Mouse (Mus musculus): Measurements from ENCODE around the gene Coq8a. TPM values are rescaled to one million over a fixed set of nuclear protein-coding genes. Genes with fewer than 3 reads are reported as not detected.

Coq8a gene
- polyA plus RNA-seq, 1 experiment from 2014 or later: 25.6 TPM

GRCm38 (mm10) chr1:180210031-180210432 is 10.6 kb upstream of the Coq8a start:
- DNase-seq (ENCODE audit: low spot score) (no peak), ATAC-seq (ENCODE audit: low FRiP score, low TSS enrichment) (no peak)
- Histone ChIP-seq H3K9ac (ENCODE audit: low read length) (no peak overlapping the region), H3K4me2 (replicated peaks; ENCODE audit: low read depth) (no peak overlapping the region), H3K27ac (replicated peaks) (no peak overlapping the region), H3K36me3 (ENCODE audit: control insufficient read depth, insufficient read depth, low read length) (no peaks in the 10 kb centered on the region), H3K9me3 (ENCODE audit: control insufficient read depth, low read length) (no peaks in the 10 kb centered on the region), H3K4me1 (replicated peaks; ENCODE audit: control insufficient read depth, insufficient read depth) (no peaks in the 10 kb centered on the region), H3K27me3 (ENCODE audit: control insufficient read depth, insufficient read depth, low read length) (no peaks in the 10 kb centered on the region), H3K4me3 (ENCODE audit: low read depth, low read length) (no peak overlapping the region)
- 69% methylated on average over 4 of the region's 4 CpGs for WGBS
- TF ChIP-seq EP300 (optimal IDR thresholded peaks at IDR 0.05): no peak
- TF ChIP-seq CTCF (IDR thresholded peaks at IDR 0.05; ENCODE audit: low read depth): no peak

- no peaks in the 10 kb centered on the region for H3K9me3 ChIP-seq (ENCODE audit: control insufficient read depth, low read length)
- no peaks in the 10 kb centered on the region for H3K4me1 ChIP-seq (replicated peaks; ENCODE audit: control insufficient read depth, insufficient read depth)
- no peak overlapping the region for H3K4me2 ChIP-seq (replicated peaks; ENCODE audit: low read depth)
- 78% methylated on average over 3 of the region's 3 CpGs for WGBS
- TF ChIP-seq CTCF (IDR thresholded peaks at IDR 0.05; ENCODE audit: low read depth): no peak
- TF ChIP-seq EP300 (optimal IDR thresholded peaks at IDR 0.05): no peak
- H3K4me3 ChIP-seq (ENCODE audit: low read depth, low read length): no peak overlapping the region
- ATAC-seq (ENCODE audit: low FRiP score, low TSS enrichment) (no peak), DNase-seq (ENCODE audit: low spot score) (no peak)
- H3K27ac ChIP-seq (replicated peaks): no peak overlapping the region
- no peaks in the 10 kb centered on the region for H3K36me3 ChIP-seq (ENCODE audit: control insufficient read depth, insufficient read depth, low read length)
- no peak overlapping the region for H3K9ac ChIP-seq (ENCODE audit: low read length)
- H3K27me3 ChIP-seq (ENCODE audit: control insufficient read depth, insufficient read depth, low read length): no peaks in the 10 kb centered on the region
Measured at GRCm38 (mm10) chr1:180208370-180208769, 9.0 kb upstream of the Coq8a start.

DNA sequence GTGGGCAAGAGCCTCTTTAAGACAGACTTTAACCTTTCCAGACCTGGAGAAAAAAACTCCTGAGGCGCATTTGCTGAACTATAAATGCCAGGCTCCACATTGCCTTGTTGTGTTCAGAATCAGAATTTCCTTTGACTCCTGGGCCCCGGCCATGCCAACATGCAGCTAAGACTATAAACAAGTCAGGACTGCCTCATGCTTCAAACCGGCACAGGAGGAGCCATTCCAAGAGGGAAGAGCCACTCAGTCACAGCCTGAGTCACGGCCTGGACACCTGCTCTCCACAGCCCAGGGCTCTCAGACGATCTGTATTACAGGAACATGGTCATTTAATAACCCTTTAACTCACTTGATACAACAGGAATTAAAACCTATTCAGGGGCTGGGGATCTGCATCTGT is 1.3 kb upstream of the Coq8a start:
- Histone ChIP-seq H3K4me1 (replicated peaks; ENCODE audit: control insufficient read depth, insufficient read depth) (no peaks in the 10 kb centered on the region), H3K4me2 (replicated peaks; ENCODE audit: low read depth) (no peak overlapping the region), H3K27ac (replicated peaks) (no peak overlapping the region), H3K27me3 (ENCODE audit: control insufficient read depth, insufficient read depth, low read length) (no peaks in the 10 kb centered on the region), H3K4me3 (ENCODE audit: low read depth, low read length) (no peak overlapping the region), H3K36me3 (ENCODE audit: control insufficient read depth, insufficient read depth, low read length) (no peaks in the 10 kb centered on the region), H3K9me3 (ENCODE audit: control insufficient read depth, low read length) (no peaks in the 10 kb centered on the region), H3K9ac (ENCODE audit: low read length) (no peak overlapping the region)
- no peak for TF ChIP-seq CTCF (IDR thresholded peaks at IDR 0.05; ENCODE audit: low read depth)
- TF ChIP-seq EP300 (optimal IDR thresholded peaks at IDR 0.05): no peak
- no peak for DNase-seq (ENCODE audit: low spot score)
- no peak for ATAC-seq (ENCODE audit: low FRiP score, low TSS enrichment)
- 48% methylated on average over 5 of the region's 5 CpGs for WGBS

DNA sequence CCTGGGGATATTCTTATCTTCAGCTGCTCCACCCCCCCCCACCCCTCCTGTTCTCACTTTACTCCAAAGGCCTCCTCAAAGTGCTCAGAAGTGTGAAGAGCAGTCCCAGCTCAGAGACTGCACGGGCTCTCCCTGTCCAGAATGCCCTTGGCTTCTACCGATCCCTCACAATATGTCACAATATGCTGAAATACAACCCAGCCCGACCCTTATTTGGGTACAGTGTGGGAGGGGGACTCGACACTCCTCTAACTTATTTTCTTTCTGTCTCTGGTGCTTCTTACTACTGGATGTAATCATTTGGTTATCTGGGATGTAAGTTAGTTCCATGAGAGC is 281 bp upstream of the Coq8a start:
- 56% methylated on average over 4 of the region's 4 CpGs for WGBS
- Histone ChIP-seq H3K4me3 (ENCODE audit: low read depth, low read length) (no peak overlapping the region), H3K9me3 (ENCODE audit: control insufficient read depth, low read length) (no peaks in the 10 kb centered on the region), H3K27me3 (ENCODE audit: control insufficient read depth, insufficient read depth, low read length) (no peaks in the 10 kb centered on the region), H3K27ac (replicated peaks) (no peak overlapping the region), H3K36me3 (ENCODE audit: control insufficient read depth, insufficient read depth, low read length) (no peaks in the 10 kb centered on the region), H3K9ac (ENCODE audit: low read length) (no peak overlapping the region), H3K4me2 (replicated peaks; ENCODE audit: low read depth) (no peak overlapping the region), H3K4me1 (replicated peaks; ENCODE audit: control insufficient read depth, insufficient read depth) (peaks cover 2% of the 10 kb centered on the region; the same call in 1 of the 2 replicates)
- DNase-seq (ENCODE audit: low spot score) (no peak), ATAC-seq (ENCODE audit: low FRiP score, low TSS enrichment) (no peak)
- no peak for TF ChIP-seq CTCF (IDR thresholded peaks at IDR 0.05; ENCODE audit: low read depth)
- TF ChIP-seq EP300 (optimal IDR thresholded peaks at IDR 0.05): no peak

DNA sequence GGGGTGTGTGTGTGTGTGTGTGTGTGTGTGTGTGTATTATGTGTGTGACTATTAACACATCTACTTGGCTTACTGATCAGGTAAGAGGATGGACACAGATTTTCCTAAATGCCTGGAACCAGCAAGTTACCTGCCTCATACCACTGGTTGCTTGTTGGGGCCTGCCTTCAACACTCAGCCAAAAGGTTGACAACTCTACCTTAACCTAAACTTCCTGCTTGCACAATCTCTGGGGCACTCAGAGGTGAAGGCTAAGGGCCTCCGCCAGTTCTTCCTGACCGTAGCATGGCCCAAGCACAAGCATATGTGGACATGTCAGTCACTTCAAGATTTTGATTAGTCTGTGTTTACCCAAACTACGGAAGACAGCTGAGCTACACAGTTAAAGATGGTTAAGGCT is 1.4 kb downstream of the Coq8a start:
- DNase-seq (ENCODE audit: low spot score) (no peak), ATAC-seq (ENCODE audit: low FRiP score, low TSS enrichment) (no peak)
- Histone ChIP-seq H3K27me3 (ENCODE audit: control insufficient read depth, insufficient read depth, low read length) (no peaks in the 10 kb centered on the region), H3K9me3 (ENCODE audit: control insufficient read depth, low read length) (no peaks in the 10 kb centered on the region), H3K4me1 (replicated peaks; ENCODE audit: control insufficient read depth, insufficient read depth) (peaks cover 5% of the 10 kb centered on the region; the same call in 1 of the 2 replicates), H3K36me3 (ENCODE audit: control insufficient read depth, insufficient read depth, low read length) (no peaks in the 10 kb centered on the region), H3K4me2 (replicated peaks; ENCODE audit: low read depth) (no peak overlapping the region), H3K9ac (ENCODE audit: low read length) (no peak overlapping the region), H3K4me3 (ENCODE audit: low read depth, low read length) (no peak overlapping the region), H3K27ac (replicated peaks) (no peak overlapping the region)
- WGBS: 42% methylated on average over 3 of the region's 3 CpGs
- TF ChIP-seq EP300 (optimal IDR thresholded peaks at IDR 0.05) (no peak), CTCF (IDR thresholded peaks at IDR 0.05; ENCODE audit: low read depth) (no peak)

DNA sequence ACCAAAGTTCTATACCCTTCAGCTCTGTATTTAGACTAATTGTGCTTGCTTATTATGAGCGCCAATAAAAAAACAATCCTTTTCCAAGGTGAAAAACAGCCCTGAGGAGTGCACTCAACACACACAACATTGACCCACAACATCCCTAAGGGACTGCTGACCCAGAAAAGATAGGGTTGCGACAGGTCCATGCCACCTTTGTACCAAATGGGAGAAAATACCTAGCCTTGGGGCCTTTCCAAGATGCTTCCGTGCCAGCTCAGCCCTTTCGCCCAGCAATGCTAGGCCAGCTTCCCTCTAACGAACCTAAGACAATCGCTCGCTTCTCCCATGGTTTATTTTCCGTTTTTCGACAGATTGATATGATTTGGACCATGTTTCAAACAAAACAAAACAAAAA is 2.9 kb downstream of the Coq8a start:
- Histone ChIP-seq H3K27ac (replicated peaks) (0 out of 2 replicates have a peak overlapping the region, but pooled peaks have one; percentile 19), H3K27me3 (ENCODE audit: control insufficient read depth, insufficient read depth, low read length) (no peaks in the 10 kb centered on the region), H3K9ac (ENCODE audit: low read length) (no peak overlapping the region), H3K4me3 (ENCODE audit: low read depth, low read length) (peak overlapping the region; percentile 66; the same call in 1 of the 2 replicates), H3K4me1 (replicated peaks; ENCODE audit: control insufficient read depth, insufficient read depth) (peaks cover 5% of the 10 kb centered on the region; the same call in 1 of the 2 replicates), H3K4me2 (replicated peaks; ENCODE audit: low read depth) (peak overlapping the region; percentile 63), H3K9me3 (ENCODE audit: control insufficient read depth, low read length) (no peaks in the 10 kb centered on the region), H3K36me3 (ENCODE audit: control insufficient read depth, insufficient read depth, low read length) (no peaks in the 10 kb centered on the region)
- 90% methylated on average over 9 of the region's 9 CpGs for WGBS
- TF ChIP-seq EP300 (optimal IDR thresholded peaks at IDR 0.05): no peak
- TF ChIP-seq CTCF (IDR thresholded peaks at IDR 0.05; ENCODE audit: low read depth): no peak
- ATAC-seq (ENCODE audit: low FRiP score, low TSS enrichment): no peak
- no peak for DNase-seq (ENCODE audit: low spot score)

Data from stomach, postnatal 0 days (tissue).